Mouse (Mus musculus): ENCODE results near the gene Pde6g. TPM values are rescaled to one million over a fixed set of nuclear protein-coding genes. Genes with fewer than 3 reads are reported as not detected.

Gene Pde6g
- polyA plus RNA-seq, 1 experiment = 0.43 TPM

GRCm38 (mm10) chr11:120472052-120472451 is 18.8 kb upstream of the Pde6g start:
- Histone ChIP-seq H3K27ac (ENCODE audit: insufficient read depth, low read depth, low read length) (no peak overlapping the region), H3K36me3 (ENCODE audit: control insufficient read depth, insufficient read depth, low read length) (peaks cover 62% of the 10 kb centered on the region), H3K4me3 (ENCODE audit: low read depth, low read length) (no peak overlapping the region), H3K27me3 (ENCODE audit: control insufficient read depth, insufficient read depth, low read length) (no peaks in the 10 kb centered on the region), H3K4me1 (ENCODE audit: control insufficient read depth, insufficient read depth, insufficient read length, low read length) (peaks cover 8% of the 10 kb centered on the region; the same call in 1 of the 2 replicates)
- TF ChIP-seq POLR2A (IDR thresholded peaks at IDR 0.05; ENCODE audit: low read depth, low read length) (no peak), CTCF (IDR thresholded peaks at IDR 0.05; ENCODE audit: extremely low read depth, insufficient read length, insufficient replicate concordance, low read depth, low read length) (no peak)
- 91% methylated on average over 6 of the region's 6 CpGs for WGBS

GRCm38 (mm10) chr11:120467736-120468092 is 14.4 kb upstream of the Pde6g start:
- TF ChIP-seq CTCF (IDR thresholded peaks at IDR 0.05; ENCODE audit: extremely low read depth, insufficient read length, insufficient replicate concordance, low read depth, low read length) = no peak
- TF ChIP-seq POLR2A (IDR thresholded peaks at IDR 0.05; ENCODE audit: low read depth, low read length) = no peak; the same call in 1 of the 2 replicates
- under 1% methylated on average over 33 of the region's 33 CpGs for WGBS
- Histone ChIP-seq H3K36me3 (ENCODE audit: control insufficient read depth, insufficient read depth, low read length) (peaks cover 29% of the 10 kb centered on the region), H3K4me3 (ENCODE audit: low read depth, low read length) (peak overlapping the region; percentile 90), H3K27me3 (ENCODE audit: control insufficient read depth, insufficient read depth, low read length) (no peaks in the 10 kb centered on the region), H3K27ac (ENCODE audit: insufficient read depth, low read depth, low read length) (peak overlapping the region; percentile 26), H3K4me1 (ENCODE audit: control insufficient read depth, insufficient read depth, insufficient read length, low read length) (peaks cover 14% of the 10 kb centered on the region)

- WGBS = under 1% methylated on average over 54 of the region's 54 CpGs
Observed at GRCm38 (mm10) chr11:120467051-120467735, 13.9 kb upstream of the Pde6g start, which contains the start of gene Arl16. Gene Arl16 (minus strand): TSS chr11:120467607.

GRCm38 (mm10) chr11:120465521-120465920 is 12.2 kb upstream of the Pde6g start:
- 89% methylated on average over 4 of the region's 4 CpGs for WGBS
- no peak for TF ChIP-seq POLR2A (IDR thresholded peaks at IDR 0.05; ENCODE audit: low read depth, low read length)
- no peak for TF ChIP-seq CTCF (IDR thresholded peaks at IDR 0.05; ENCODE audit: extremely low read depth, insufficient read length, insufficient replicate concordance, low read depth, low read length)
- Histone ChIP-seq H3K4me1 (ENCODE audit: control insufficient read depth, insufficient read depth, insufficient read length, low read length) (peaks cover 14% of the 10 kb centered on the region), H3K4me3 (ENCODE audit: low read depth, low read length) (no peak overlapping the region), H3K27me3 (ENCODE audit: control insufficient read depth, insufficient read depth, low read length) (no peaks in the 10 kb centered on the region), H3K27ac (ENCODE audit: insufficient read depth, low read depth, low read length) (no peak overlapping the region), H3K36me3 (ENCODE audit: control insufficient read depth, insufficient read depth, low read length) (peaks cover 21% of the 10 kb centered on the region)

More at GRCm38 (mm10) chr11:120467051-120467735, 13.9 kb upstream of the Pde6g start, which contains the start of gene Arl16:
- Histone ChIP-seq H3K27me3 (ENCODE audit: control insufficient read depth, insufficient read depth, low read length) (no peaks in the 10 kb centered on the region), H3K36me3 (ENCODE audit: control insufficient read depth, insufficient read depth, low read length) (peaks cover 29% of the 10 kb centered on the region), H3K4me1 (ENCODE audit: control insufficient read depth, insufficient read depth, insufficient read length, low read length) (peaks cover 14% of the 10 kb centered on the region), H3K27ac (ENCODE audit: insufficient read depth, low read depth, low read length) (peak within 1 kb of the TSS; percentile 26), H3K4me3 (ENCODE audit: low read depth, low read length) (peak within 1 kb of the TSS; percentile 90)
- peak; percentile 74 for TF ChIP-seq POLR2A (IDR thresholded peaks at IDR 0.05; ENCODE audit: low read depth, low read length)
- no peak for TF ChIP-seq CTCF (IDR thresholded peaks at IDR 0.05; ENCODE audit: extremely low read depth, insufficient read length, insufficient replicate concordance, low read depth, low read length)

GRCm38 (mm10) chr11:120464365-120464764 is 11.1 kb upstream of the Pde6g start:
- 86% methylated on average over 5 of the region's 5 CpGs for WGBS
- H3K27ac ChIP-seq (ENCODE audit: insufficient read depth, low read depth, low read length) = no peak overlapping the region
- TF ChIP-seq POLR2A (IDR thresholded peaks at IDR 0.05; ENCODE audit: low read depth, low read length) = no peak
- H3K36me3 ChIP-seq (ENCODE audit: control insufficient read depth, insufficient read depth, low read length) = peaks cover 13% of the 10 kb centered on the region
- no peak overlapping the region for H3K4me3 ChIP-seq (ENCODE audit: low read depth, low read length)
- H3K4me1 ChIP-seq (ENCODE audit: control insufficient read depth, insufficient read depth, insufficient read length, low read length) = peaks cover 14% of the 10 kb centered on the region
- no peaks in the 10 kb centered on the region for H3K27me3 ChIP-seq (ENCODE audit: control insufficient read depth, insufficient read depth, low read length)

GRCm38 (mm10) chr11:120463536-120463935 is 10.2 kb upstream of the Pde6g start:
- 87% methylated on average over 2 of the region's 2 CpGs for WGBS
- Histone ChIP-seq H3K36me3 (ENCODE audit: control insufficient read depth, insufficient read depth, low read length) (peaks cover 13% of the 10 kb centered on the region), H3K4me1 (ENCODE audit: control insufficient read depth, insufficient read depth, insufficient read length, low read length) (peaks cover 12% of the 10 kb centered on the region), H3K4me3 (ENCODE audit: low read depth, low read length) (no peak overlapping the region), H3K27ac (ENCODE audit: insufficient read depth, low read depth, low read length) (no peak overlapping the region), H3K27me3 (ENCODE audit: control insufficient read depth, insufficient read depth, low read length) (no peaks in the 10 kb centered on the region)
- TF ChIP-seq CTCF (IDR thresholded peaks at IDR 0.05; ENCODE audit: extremely low read depth, insufficient read length, insufficient replicate concordance, low read depth, low read length) = no peak
- TF ChIP-seq POLR2A (IDR thresholded peaks at IDR 0.05; ENCODE audit: low read depth, low read length) = no peak

GRCm38 (mm10) chr11:120458847-120459597 is 5.7 kb upstream of the Pde6g start:
- Histone ChIP-seq H3K27ac (ENCODE audit: insufficient read depth, low read depth, low read length) (no peak overlapping the region), H3K4me3 (ENCODE audit: low read depth, low read length) (peak overlapping the region; percentile 83), H3K36me3 (ENCODE audit: control insufficient read depth, insufficient read depth, low read length) (peaks cover 13% of the 10 kb centered on the region), H3K27me3 (ENCODE audit: control insufficient read depth, insufficient read depth, low read length) (no peaks in the 10 kb centered on the region), H3K4me1 (ENCODE audit: control insufficient read depth, insufficient read depth, insufficient read length, low read length) (peaks cover 7% of the 10 kb centered on the region; the same call in 1 of the 2 replicates)
- no peak for TF ChIP-seq POLR2A (IDR thresholded peaks at IDR 0.05; ENCODE audit: low read depth, low read length)
- TF ChIP-seq CTCF (IDR thresholded peaks at IDR 0.05; ENCODE audit: extremely low read depth, insufficient read length, insufficient replicate concordance, low read depth, low read length) = peak; percentile 18; the same call in 1 of the 2 replicates
- WGBS = 42% methylated on average over 6 of the region's 6 CpGs

Measured in small intestine, adult 2 months (tissue).